Mouse (Mus musculus): ENCODE measurements around the gene 2210016L21Rik. TPM values are rescaled to one million over a fixed set of nuclear protein-coding genes. Genes with fewer than 3 reads are reported as not detected.

2210016L21Rik gene
- polyA plus RNA-seq, 1 experiment from 2014 or later = 63.3 TPM

GRCm38 (mm10) chr5:114970824-114971227 is 28.9 kb downstream of the 2210016L21Rik start, which contains the start of gene Hnf1a:
Hnf1a (minus strand) TSS chr5:114971094.
- no peaks in the 10 kb centered on the region for H3K36me3 ChIP-seq (ENCODE audit: insufficient read depth, low read length)
- H3K4me3 ChIP-seq (ENCODE audit: low read length) = peak within 1 kb of the TSS; percentile 56
- 43% methylated on average over 16 of the region's 17 CpGs for WGBS
- no peaks in the 10 kb centered on the region for H3K9me3 ChIP-seq (ENCODE audit: low read length)
- peak within 1 kb of the TSS; percentile 77 for H3K9ac ChIP-seq (replicated peaks; ENCODE audit: low read length)
- no peaks in the 10 kb centered on the region for H3K27me3 ChIP-seq (ENCODE audit: insufficient read depth, low read length)
- peak within 1 kb of the TSS; percentile 57 for H3K4me2 ChIP-seq (replicated peaks; ENCODE audit: low read depth, low read length)
- peaks cover 17% of the 10 kb centered on the region for H3K4me1 ChIP-seq (ENCODE audit: insufficient read depth, low read length)
- peak within 1 kb of the TSS; percentile 97 for H3K27ac ChIP-seq (ENCODE audit: low read length)
- ATAC-seq (ENCODE audit: low FRiP score, low TSS enrichment) = 0 out of 2 replicates have a peak, but pooled peaks have one; percentile 24

- no peaks in the 10 kb centered on the region for H3K9me3 ChIP-seq (ENCODE audit: low read length)
- H3K4me2 ChIP-seq (replicated peaks; ENCODE audit: low read depth, low read length) = peak overlapping the region; percentile 57; the same call in 1 of the 2 replicates
- no peak overlapping the region for H3K27ac ChIP-seq (ENCODE audit: low read length)
- WGBS = 78% methylated on average over 9 of the region's 9 CpGs
- H3K4me1 ChIP-seq (ENCODE audit: insufficient read depth, low read length) = peaks cover 19% of the 10 kb centered on the region
- no peak overlapping the region for H3K9ac ChIP-seq (replicated peaks; ENCODE audit: low read length)
- peak overlapping the region; percentile 56 for H3K4me3 ChIP-seq (ENCODE audit: low read length)
- no peaks in the 10 kb centered on the region for H3K27me3 ChIP-seq (ENCODE audit: insufficient read depth, low read length)
- ATAC-seq (ENCODE audit: low FRiP score, low TSS enrichment) = no peak
- no peaks in the 10 kb centered on the region for H3K36me3 ChIP-seq (ENCODE audit: insufficient read depth, low read length)
Measured at GRCm38 (mm10) chr5:114972201-114972600, 30.2 kb downstream of the 2210016L21Rik start.

DNA sequence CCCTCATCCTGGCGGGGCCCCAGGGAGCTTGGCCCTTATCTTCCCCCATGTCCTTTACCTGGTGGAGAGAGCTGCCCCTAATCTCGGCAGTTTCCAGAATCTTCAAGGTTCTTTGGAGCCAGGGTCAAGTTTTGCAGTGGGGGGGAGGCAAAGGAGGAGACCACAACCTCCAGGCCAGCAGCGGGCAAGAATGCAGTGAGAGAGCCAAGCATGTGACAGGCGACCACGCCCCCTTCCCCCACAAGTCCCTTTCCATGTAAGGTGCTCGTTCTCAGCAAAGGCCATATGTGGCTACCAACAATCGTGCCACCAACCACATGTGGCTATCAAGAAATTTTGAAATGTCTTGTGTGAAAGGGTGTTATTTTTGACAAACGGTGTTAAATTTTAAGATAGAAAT is 31.2 kb downstream of the 2210016L21Rik start:
- 73% methylated on average over 8 of the region's 8 CpGs for WGBS
- Histone ChIP-seq H3K27me3 (ENCODE audit: insufficient read depth, low read length) (no peaks in the 10 kb centered on the region), H3K36me3 (ENCODE audit: insufficient read depth, low read length) (no peaks in the 10 kb centered on the region), H3K4me3 (ENCODE audit: low read length) (no peak overlapping the region), H3K9ac (replicated peaks; ENCODE audit: low read length) (no peak overlapping the region), H3K27ac (ENCODE audit: low read length) (no peak overlapping the region), H3K9me3 (ENCODE audit: low read length) (no peaks in the 10 kb centered on the region), H3K4me1 (ENCODE audit: insufficient read depth, low read length) (peaks cover 16% of the 10 kb centered on the region), H3K4me2 (replicated peaks; ENCODE audit: low read depth, low read length) (no peak overlapping the region)
- ATAC-seq (ENCODE audit: low FRiP score, low TSS enrichment) = no peak

GRCm38 (mm10) chr5:114976935-114977334 is 35.0 kb downstream of the 2210016L21Rik start:
- no peaks in the 10 kb centered on the region for H3K27me3 ChIP-seq (ENCODE audit: insufficient read depth, low read length)
- H3K4me1 ChIP-seq (ENCODE audit: insufficient read depth, low read length) = peaks cover 27% of the 10 kb centered on the region
- no peak overlapping the region; the same call in 1 of the 2 replicates for H3K27ac ChIP-seq (ENCODE audit: low read length)
- H3K9me3 ChIP-seq (ENCODE audit: low read length) = no peaks in the 10 kb centered on the region
- H3K4me2 ChIP-seq (replicated peaks; ENCODE audit: low read depth, low read length) = no peak overlapping the region
- H3K9ac ChIP-seq (replicated peaks; ENCODE audit: low read length) = no peak overlapping the region
- no peak overlapping the region for H3K4me3 ChIP-seq (ENCODE audit: low read length)
- ATAC-seq (ENCODE audit: low FRiP score, low TSS enrichment) = no peak
- no peaks in the 10 kb centered on the region for H3K36me3 ChIP-seq (ENCODE audit: insufficient read depth, low read length)

DNA sequence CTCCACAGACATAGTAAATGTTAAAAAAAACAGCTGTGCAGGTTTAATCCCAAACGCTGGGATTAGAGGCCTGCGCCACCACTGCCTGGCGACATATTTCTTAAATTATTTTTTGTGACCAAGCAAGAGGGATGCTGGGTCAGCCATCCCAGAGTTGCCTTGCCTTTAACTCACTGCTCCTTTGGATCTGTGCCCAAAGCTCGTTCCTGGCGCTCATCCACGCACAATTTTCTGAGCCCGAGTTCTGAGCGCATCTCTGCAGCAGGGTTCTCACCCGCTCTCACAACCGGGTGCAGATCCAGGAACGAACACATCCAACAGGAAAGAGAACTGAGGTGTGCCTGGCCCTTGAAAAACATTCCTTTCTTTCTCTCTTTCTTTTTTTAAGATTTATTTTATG is 36.5 kb downstream of the 2210016L21Rik start:
- 58% methylated on average over 11 of the region's 11 CpGs for WGBS
- ATAC-seq (ENCODE audit: low FRiP score, low TSS enrichment) = no peak
- Histone ChIP-seq H3K4me3 (ENCODE audit: low read length) (no peak overlapping the region), H3K9me3 (ENCODE audit: low read length) (no peaks in the 10 kb centered on the region), H3K9ac (replicated peaks; ENCODE audit: low read length) (no peak overlapping the region), H3K27me3 (ENCODE audit: insufficient read depth, low read length) (no peaks in the 10 kb centered on the region), H3K27ac (ENCODE audit: low read length) (no peak overlapping the region), H3K4me2 (replicated peaks; ENCODE audit: low read depth, low read length) (no peak overlapping the region; the same call in 1 of the 2 replicates), H3K4me1 (ENCODE audit: insufficient read depth, low read length) (peaks cover 27% of the 10 kb centered on the region), H3K36me3 (ENCODE audit: insufficient read depth, low read length) (no peaks in the 10 kb centered on the region)

DNA sequence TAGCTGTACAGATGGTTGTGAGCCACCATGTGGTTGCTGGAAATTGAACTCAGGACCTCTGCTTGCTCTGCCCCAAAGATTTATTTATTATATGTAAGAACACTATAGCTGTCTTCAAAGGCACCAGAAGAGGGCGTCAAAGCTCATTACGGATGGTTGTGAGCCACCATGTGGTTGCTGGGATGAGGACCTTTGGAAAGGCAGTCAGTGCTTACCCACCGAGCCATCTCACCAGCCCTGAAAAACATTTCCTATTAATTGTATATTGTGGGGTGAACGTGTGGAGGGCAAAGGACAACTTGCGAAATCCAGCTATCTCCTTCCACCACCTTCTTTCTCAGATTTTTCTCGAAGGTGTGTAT is 36.9 kb downstream of the 2210016L21Rik start:
- 0 out of 2 replicates have a peak, but pooled peaks have one; percentile 1 for ATAC-seq (ENCODE audit: low FRiP score, low TSS enrichment)
- H3K27ac ChIP-seq (ENCODE audit: low read length) = peak overlapping the region; percentile 25; the same call in 1 of the 2 replicates
- H3K4me3 ChIP-seq (ENCODE audit: low read length) = peak overlapping the region; percentile 41

DNA sequence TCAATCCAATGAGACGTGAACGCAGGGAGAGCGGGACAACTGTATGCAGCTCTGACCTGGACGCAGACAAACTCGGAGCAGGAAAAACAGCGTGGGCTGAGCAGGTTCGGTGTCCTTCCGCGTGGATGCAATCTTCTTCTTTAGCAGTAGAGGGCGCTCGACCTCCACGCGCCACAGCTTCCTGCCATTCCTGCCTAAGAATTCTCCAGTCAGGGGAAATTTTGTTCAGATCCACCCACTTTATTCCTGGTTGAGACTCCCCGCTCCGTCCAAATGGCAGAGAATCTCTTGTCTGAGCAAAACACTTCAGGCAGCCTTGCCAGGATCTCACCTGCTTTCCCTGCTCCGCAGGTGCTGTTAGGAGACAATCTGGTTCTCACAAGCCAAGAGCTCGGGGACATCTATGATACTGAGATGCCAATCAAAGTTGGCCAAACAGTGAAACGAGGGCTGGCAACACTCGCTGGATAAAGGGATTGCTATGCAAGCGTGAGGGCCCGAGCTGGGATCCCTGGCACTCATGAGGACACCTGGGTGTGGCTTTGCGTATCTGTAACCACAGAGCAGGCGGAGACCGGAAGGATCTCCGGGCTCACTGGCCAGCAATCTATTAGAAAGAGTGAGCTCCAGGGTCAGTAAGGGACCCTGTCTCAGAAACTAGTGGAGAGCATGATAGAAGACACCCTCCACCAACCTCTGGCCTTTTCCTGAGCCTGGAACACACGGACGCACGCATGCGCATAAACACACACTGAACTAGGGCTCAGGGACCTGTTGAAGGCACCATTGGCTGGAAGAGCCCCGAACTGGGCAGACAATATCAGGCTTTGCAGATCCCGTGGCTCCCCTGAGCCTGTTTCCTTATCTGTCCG is 37.5 kb downstream of the 2210016L21Rik start:
- WGBS = 7% methylated on average over 32 of the region's 32 CpGs
- H3K27ac ChIP-seq (ENCODE audit: low read length) = peak overlapping the region; percentile 25; the same call in 1 of the 2 replicates
- peak overlapping the region; percentile 46 for H3K9ac ChIP-seq (replicated peaks; ENCODE audit: low read length)
- no peaks in the 10 kb centered on the region for H3K27me3 ChIP-seq (ENCODE audit: insufficient read depth, low read length)
- peak overlapping the region; percentile 41 for H3K4me3 ChIP-seq (ENCODE audit: low read length)
- ATAC-seq (ENCODE audit: low FRiP score, low TSS enrichment) = peak; percentile 57
- no peaks in the 10 kb centered on the region for H3K36me3 ChIP-seq (ENCODE audit: insufficient read depth, low read length)
- H3K4me2 ChIP-seq (replicated peaks; ENCODE audit: low read depth, low read length) = peak overlapping the region; percentile 63
- H3K4me1 ChIP-seq (ENCODE audit: insufficient read depth, low read length) = peaks cover 27% of the 10 kb centered on the region
- no peaks in the 10 kb centered on the region for H3K9me3 ChIP-seq (ENCODE audit: low read length)

More for the DNA sequence above, 36.9 kb downstream of the 2210016L21Rik start:
- Histone ChIP-seq H3K4me2 (replicated peaks; ENCODE audit: low read depth, low read length) (peak overlapping the region; percentile 63), H3K9me3 (ENCODE audit: low read length) (no peaks in the 10 kb centered on the region), H3K36me3 (ENCODE audit: insufficient read depth, low read length) (no peaks in the 10 kb centered on the region), H3K27me3 (ENCODE audit: insufficient read depth, low read length) (no peaks in the 10 kb centered on the region), H3K9ac (replicated peaks; ENCODE audit: low read length) (peak overlapping the region; percentile 29; the same call in 1 of the 2 replicates), H3K4me1 (ENCODE audit: insufficient read depth, low read length) (peaks cover 27% of the 10 kb centered on the region)
- WGBS = 7% methylated on average over 6 of the region's 6 CpGs

GRCm38 (mm10) chr5:114980122-114980748 is 38.3 kb downstream of the 2210016L21Rik start:
- ATAC-seq (ENCODE audit: low FRiP score, low TSS enrichment) = peak; percentile 44; the same call in 1 of the 2 replicates
- Histone ChIP-seq H3K9me3 (ENCODE audit: low read length) (no peaks in the 10 kb centered on the region), H3K4me1 (ENCODE audit: insufficient read depth, low read length) (peaks cover 27% of the 10 kb centered on the region), H3K9ac (replicated peaks; ENCODE audit: low read length) (peak overlapping the region; percentile 46), H3K4me3 (ENCODE audit: low read length) (peak overlapping the region; percentile 41), H3K27ac (ENCODE audit: low read length) (no peak overlapping the region), H3K36me3 (ENCODE audit: insufficient read depth, low read length) (no peaks in the 10 kb centered on the region), H3K4me2 (replicated peaks; ENCODE audit: low read depth, low read length) (peak overlapping the region; percentile 63), H3K27me3 (ENCODE audit: insufficient read depth, low read length) (no peaks in the 10 kb centered on the region)
- 25% methylated on average over 16 of the region's 16 CpGs for WGBS

- no peak overlapping the region for H3K27ac ChIP-seq (ENCODE audit: low read length)
- H3K27me3 ChIP-seq (ENCODE audit: insufficient read depth, low read length) = no peaks in the 10 kb centered on the region
- no peaks in the 10 kb centered on the region for H3K9me3 ChIP-seq (ENCODE audit: low read length)
- H3K4me2 ChIP-seq (replicated peaks; ENCODE audit: low read depth, low read length) = no peak overlapping the region
- no peak for ATAC-seq (ENCODE audit: low FRiP score, low TSS enrichment)
- WGBS = 63% methylated on average over 15 of the region's 15 CpGs
- no peak overlapping the region for H3K9ac ChIP-seq (replicated peaks; ENCODE audit: low read length)
- H3K4me1 ChIP-seq (ENCODE audit: insufficient read depth, low read length) = peaks cover 16% of the 10 kb centered on the region
- no peak overlapping the region for H3K4me3 ChIP-seq (ENCODE audit: low read length)
- H3K36me3 ChIP-seq (ENCODE audit: insufficient read depth, low read length) = no peaks in the 10 kb centered on the region
Measured at GRCm38 (mm10) chr5:114982001-114982400, 40.0 kb downstream of the 2210016L21Rik start.

Data from kidney, embryonic 16.5 days (tissue).